Mouse (Mus musculus): ENCODE results near the gene Mfn1. TPM values are rescaled to one million over a fixed set of nuclear protein-coding genes. Genes with fewer than 3 reads are reported as not detected.

Gene Mfn1
- total and polyA plus RNA-seq, 3 experiments = 16.6 to 27.4 (median 25.6) TPM

DNA sequence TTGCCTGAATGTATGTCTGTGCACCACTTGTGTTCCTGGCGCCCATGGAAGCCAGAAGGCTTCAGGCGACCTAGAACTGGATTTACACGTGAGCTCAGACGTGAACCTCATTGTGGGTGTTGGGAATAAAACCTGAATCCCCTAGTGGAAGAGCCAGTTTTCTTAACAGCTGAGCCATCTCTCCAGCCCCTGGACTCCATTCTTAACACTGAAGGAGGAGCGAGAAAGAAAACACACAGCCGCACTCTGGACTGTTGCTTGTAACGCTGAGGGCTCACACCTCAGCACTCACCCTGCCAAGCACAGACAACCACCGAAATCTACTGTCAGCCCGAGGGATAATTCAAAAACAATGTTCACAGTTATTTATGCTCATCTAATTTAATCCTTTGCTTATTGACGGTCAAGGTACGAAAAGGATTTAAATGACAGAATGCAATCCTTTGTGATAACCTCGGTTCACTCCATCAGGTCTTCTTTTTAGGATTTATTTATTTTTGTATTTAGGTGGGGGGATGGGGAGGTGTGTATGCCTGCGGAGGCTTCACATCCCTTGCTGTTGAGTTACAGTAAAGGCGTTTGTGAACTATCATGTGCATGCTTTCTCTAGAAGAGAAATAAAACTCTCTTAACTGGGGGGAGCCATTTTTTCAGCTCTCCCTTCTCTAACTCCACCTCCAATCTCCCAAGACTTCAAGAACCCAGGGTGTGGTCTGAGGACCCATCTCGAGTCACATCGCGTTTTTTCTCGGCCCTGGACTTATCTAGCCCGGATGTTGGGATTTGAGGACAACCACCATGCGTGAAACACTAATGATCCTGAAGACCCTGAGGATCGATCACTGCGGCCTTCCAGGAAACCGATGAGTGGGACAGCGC lies 19.5 kb upstream of the Mfn1 start, which contains the start of gene Zfp639 (continued):
- TF ChIP-seq PAX5 (IDR thresholded peaks at IDR 0.05; ENCODE audit: low read length) (no peak), MEF2A (IDR thresholded peaks at IDR 0.05; ENCODE audit: borderline replicate concordance, low read depth, low read length) (no peak), BHLHE40 (IDR thresholded peaks at IDR 0.05; ENCODE audit: low read depth, low read length) (peak; percentile 56)

DNA sequence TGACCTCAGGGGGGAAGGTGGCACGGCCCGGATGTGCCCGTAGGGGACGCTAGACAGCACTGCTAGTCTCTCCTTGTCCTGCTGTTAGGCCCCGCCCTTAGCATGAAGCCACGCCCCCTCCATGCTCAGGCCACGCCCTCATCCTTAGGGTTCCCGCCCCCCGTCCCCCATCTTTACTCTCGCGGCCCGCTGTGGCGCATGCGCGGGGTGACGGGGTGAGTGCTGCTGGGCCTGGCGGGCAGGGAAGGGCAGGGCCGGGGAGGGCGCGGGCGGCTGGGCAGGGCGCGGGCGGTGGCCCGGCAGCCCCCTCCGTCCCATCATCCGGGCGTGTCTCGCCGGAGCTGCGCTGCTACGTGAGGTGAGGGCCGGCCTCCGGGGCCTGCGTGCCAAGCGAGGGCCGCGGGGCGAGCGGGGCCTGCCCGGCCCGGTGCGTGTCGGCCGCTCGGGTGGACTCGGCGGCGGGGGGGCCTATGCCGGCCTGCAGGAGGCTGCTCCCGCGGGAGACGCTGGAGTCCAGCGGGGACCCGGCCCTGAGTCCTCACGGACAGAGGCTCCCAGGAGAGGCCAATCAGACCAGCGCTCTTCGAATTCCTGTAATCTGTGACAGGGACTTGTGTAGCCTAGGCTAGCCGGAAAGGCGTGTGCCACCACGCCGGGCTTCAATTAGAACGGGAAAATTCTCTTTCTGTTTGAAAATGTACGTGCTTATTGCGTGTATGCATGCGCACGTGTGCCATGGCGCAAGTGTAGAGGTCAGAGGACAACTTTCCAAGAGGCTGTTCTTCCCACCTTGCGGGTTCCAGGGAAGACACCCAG lies 18.7 kb upstream of the Mfn1 start:
- Histone ChIP-seq H3K9me3 (replicated peaks; ENCODE audit: low read length) (no peaks in the 10 kb centered on the region), H3K27me3 (replicated peaks) (no peaks in the 10 kb centered on the region), H3K79me2 (replicated peaks; ENCODE audit: control insufficient read depth, extremely low read depth, insufficient read depth, poor library complexity, severe bottlenecking) (peaks cover 22% of the 10 kb centered on the region), H3K4me1 (ENCODE audit: control insufficient read depth in 1 of 2, insufficient read depth in 2 of 2) (peaks cover 3 to 32% of the 10 kb centered on the region in 2 experiments), H3K36me3 (replicated peaks in 1 of 2; ENCODE audit: control insufficient read depth in 1 of 2, insufficient read depth in 1 of 2, low read length in 1 of 2) (peaks cover 3 to 30% of the 10 kb centered on the region in 2 experiments), H3K9ac (ENCODE audit: insufficient read depth, low read depth) (peak overlapping the region; percentile 79), H3K4me2 (ENCODE audit: insufficient read depth, low read depth, poor library complexity, severe bottlenecking) (peak overlapping the region; percentile 86), H3K4me3 (replicated peaks in 1 of 3; ENCODE audit: low read depth in 2 of 3, low read length in 2 of 3, poor library complexity in 1 of 3) (peak overlapping the region; percentile 75 to 93 (median 78)), H3K27ac (ENCODE audit: insufficient read depth, low read depth) (peak overlapping the region; percentile 49)
- dilution Hi-C loops (cut with MboI; ENCODE audit: extremely low pct_ligation_motif_present, extremely low pct_unique_long_range_greater_than_20kb, low sequenced_read_pairs) = no loop called here
- DNase-seq (ENCODE audit: extremely low read depth) = peak; percentile 94
- in situ Hi-C loops (cut with MboI; ENCODE audit: low pct_ligation_motif_present, low pct_unique_long_range_greater_than_20kb, low sequenced_read_pairs) = loop anchor here (25.0 kb wide), 1 partner anchor 723 kb away; no protein-coding TSS in a partner anchor
- TF ChIP-seq RAD21 (IDR thresholded peaks at IDR 0.05; ENCODE audit: low read depth, low read length) (peak; percentile 37), RCOR1 (conservative IDR thresholded peaks at IDR 0.05; ENCODE audit: low read depth, low read length) (peak; percentile 89; the same call in 1 of the 2 replicates), EP300 (IDR thresholded peaks at IDR 0.05; ENCODE audit: low read length) (no peak), ZNF384 (IDR thresholded peaks at IDR 0.05; ENCODE audit: low read depth, low read length) (0 out of 2 replicates have a peak, but pooled peaks have one; percentile 2), UBTF (IDR thresholded peaks at IDR 0.05; ENCODE audit: low read depth, low read length) (peak; percentile 83; the same call in 1 of the 2 replicates), CHD2 (IDR thresholded peaks at IDR 0.05; ENCODE audit: low read length) (no peak), USF1 (IDR thresholded peaks at IDR 0.05; ENCODE audit: low read depth, low read length) (no peak), ETS1 (conservative IDR thresholded peaks at IDR 0.05; ENCODE audit: low read depth, low read length) (no peak), MXI1 (IDR thresholded peaks at IDR 0.05; ENCODE audit: low read depth, low read length) (peak; percentile 55), MEF2A (IDR thresholded peaks at IDR 0.05; ENCODE audit: borderline replicate concordance, low read depth, low read length) (peak; percentile 71; the same call in 1 of the 2 replicates), SIN3A (IDR thresholded peaks at IDR 0.05; ENCODE audit: low read length) (0 out of 2 replicates have a peak, but pooled peaks have one; percentile 28), GABPA (IDR thresholded peaks at IDR 0.05; ENCODE audit: insufficient replicate concordance, low read depth, low read length) (no peak), KAT2A (IDR thresholded peaks at IDR 0.05; ENCODE audit: insufficient replicate concordance, low read length) (no peak), SMC3 (IDR thresholded peaks at IDR 0.05; ENCODE audit: low read depth, low read length) (peak; percentile 42), POLR2AphosphoS2 (IDR thresholded peaks at IDR 0.05; ENCODE audit: low read depth, low read length) (no peak), BHLHE40 (IDR thresholded peaks at IDR 0.05; ENCODE audit: low read depth, low read length) (peak; percentile 72), ELF1 (IDR thresholded peaks at IDR 0.05; ENCODE audit: low read depth, low read length) (peak; percentile 82), USF2 (conservative IDR thresholded peaks at IDR 0.05; ENCODE audit: low read depth, low read length) (no peak), CHD1 (IDR thresholded peaks at IDR 0.05; ENCODE audit: low read depth, low read length) (no peak), IRF4 (IDR thresholded peaks at IDR 0.05; ENCODE audit: low read depth, low read length) (0 out of 2 replicates have a peak, but pooled peaks have one; percentile 53), TCF12 (IDR thresholded peaks at IDR 0.05; ENCODE audit: low read depth, low read length) (peak; percentile 70), E2F4 (IDR thresholded peaks at IDR 0.05; ENCODE audit: insufficient replicate concordance, low read depth, low read length) (no peak), NRF1 (IDR thresholded peaks at IDR 0.05; ENCODE audit: low read depth, low read length) (peak; percentile 99), POLR2A (IDR thresholded peaks at IDR 0.05; ENCODE audit: low read depth, low read length) (peak; percentile 72; the same call in 1 of the 2 replicates), CTCF (conservative IDR thresholded peaks at IDR 0.05 in 1 of 2, IDR thresholded peaks at IDR 0.05 in 1 of 2; ENCODE audit: low read depth in 2 of 2, low read length in 2 of 2) (peak; percentile 63 to 84), HCFC1 (IDR thresholded peaks at IDR 0.05; ENCODE audit: low read depth, low read length) (peak; percentile 45; the same call in 1 of the 2 replicates), TBP (conservative IDR thresholded peaks at IDR 0.05; ENCODE audit: low read depth, low read length) (peak; percentile 63; the same call in 1 of the 2 replicates), JUN (IDR thresholded peaks at IDR 0.05; ENCODE audit: insufficient read depth, low read depth, low read length) (no peak), ZC3H11A (IDR thresholded peaks at IDR 0.05; ENCODE audit: low read depth, low read length) (no peak), ZMIZ1 (IDR thresholded peaks at IDR 0.05; ENCODE audit: low read depth, low read length) (peak; percentile 51; the same call in 1 of the 2 replicates), NELFE (IDR thresholded peaks at IDR 0.05; ENCODE audit: low read depth, low read length) (peak; percentile 84)

Data from CH12.LX (cell line).